Mouse (Mus musculus): ENCODE measurements around the gene Trove2. TPM values are rescaled to one million over a fixed set of nuclear protein-coding genes. Genes with fewer than 3 reads are reported as not detected.

Gene Trove2
- polyA plus RNA-seq, 1 experiment from 2014 or later = 29.0 TPM

GRCm38 (mm10) chr1:143770444-143771109 lies 6.3 kb downstream of the Trove2 start:
- ATAC-seq (ENCODE audit: low FRiP score, low read depth) = no peak
- Histone ChIP-seq H3K4me2 (no peak overlapping the region), H3K4me3 (no peak overlapping the region), H3K9me3 (no peaks in the 10 kb centered on the region), H3K36me3 (peaks cover 30% of the 10 kb centered on the region), H3K27ac (replicated peaks) (no peak overlapping the region), H3K9ac (no peak overlapping the region), H3K27me3 (no peaks in the 10 kb centered on the region), H3K4me1 (replicated peaks) (peaks cover 23% of the 10 kb centered on the region)
- WGBS = 48% methylated on average over 20 of the region's 20 CpGs

DNA sequence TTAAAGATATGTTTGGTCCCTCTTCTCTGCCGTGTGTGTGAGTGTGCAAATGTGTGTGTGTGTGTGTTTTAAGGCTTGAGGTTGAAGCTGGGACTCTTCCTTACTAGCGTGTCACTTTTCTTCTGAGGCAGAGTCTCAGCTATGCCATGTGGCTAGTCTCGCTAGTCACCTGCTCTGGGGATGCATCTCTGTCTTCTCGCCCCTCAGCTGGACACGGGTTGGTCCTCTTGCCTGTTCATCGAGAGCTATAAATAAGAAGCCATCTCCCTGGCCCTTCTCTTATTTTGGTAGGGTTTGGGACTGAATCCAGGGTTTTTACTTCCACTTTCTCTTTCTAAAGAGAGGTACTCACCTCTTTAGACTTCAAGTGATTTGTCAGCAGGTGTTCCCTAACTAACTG lies 10.6 kb downstream of the Trove2 start:
- Histone ChIP-seq H3K4me1 (replicated peaks) (no peaks in the 10 kb centered on the region), H3K36me3 (peaks cover 49% of the 10 kb centered on the region)

DNA sequence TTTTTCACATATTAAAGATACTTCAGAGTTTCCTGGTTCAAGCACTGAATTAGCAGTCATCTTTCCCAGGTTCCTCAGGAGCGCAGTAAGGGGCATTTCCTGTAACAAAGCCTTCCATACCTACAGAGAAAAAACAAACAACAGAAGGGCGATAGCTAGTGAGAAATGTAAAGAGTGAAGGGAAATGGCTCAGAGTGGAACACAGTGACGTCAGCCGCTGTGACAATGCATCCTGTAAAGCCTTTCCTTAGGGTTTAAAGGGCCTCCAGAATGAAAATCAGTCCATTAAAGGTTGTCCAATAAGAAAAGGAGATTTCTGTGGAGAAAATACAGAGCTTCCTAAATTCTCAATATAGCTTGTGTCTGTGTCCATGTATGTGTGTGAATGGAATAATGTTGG lies 11.1 kb downstream of the Trove2 start:
- Histone ChIP-seq H3K9ac (no peak overlapping the region), H3K27me3 (no peaks in the 10 kb centered on the region), H3K4me3 (no peak overlapping the region), H3K4me2 (no peak overlapping the region), H3K9me3 (no peaks in the 10 kb centered on the region), H3K4me1 (replicated peaks) (no peaks in the 10 kb centered on the region), H3K36me3 (peaks cover 53% of the 10 kb centered on the region), H3K27ac (replicated peaks) (no peak overlapping the region)
- no peak for ATAC-seq (ENCODE audit: low FRiP score, low read depth)
- WGBS = 90% methylated on average over 4 of the region's 4 CpGs

More for the DNA sequence above, 10.6 kb downstream of the Trove2 start:
- no peak overlapping the region for H3K27ac ChIP-seq (replicated peaks)
- no peaks in the 10 kb centered on the region for H3K27me3 ChIP-seq
- H3K9me3 ChIP-seq = no peaks in the 10 kb centered on the region
- WGBS = 87% methylated on average over 6 of the region's 6 CpGs
- ATAC-seq (ENCODE audit: low FRiP score, low read depth) = no peak
- H3K4me3 ChIP-seq = no peak overlapping the region
- no peak overlapping the region for H3K4me2 ChIP-seq
- no peak overlapping the region for H3K9ac ChIP-seq

DNA sequence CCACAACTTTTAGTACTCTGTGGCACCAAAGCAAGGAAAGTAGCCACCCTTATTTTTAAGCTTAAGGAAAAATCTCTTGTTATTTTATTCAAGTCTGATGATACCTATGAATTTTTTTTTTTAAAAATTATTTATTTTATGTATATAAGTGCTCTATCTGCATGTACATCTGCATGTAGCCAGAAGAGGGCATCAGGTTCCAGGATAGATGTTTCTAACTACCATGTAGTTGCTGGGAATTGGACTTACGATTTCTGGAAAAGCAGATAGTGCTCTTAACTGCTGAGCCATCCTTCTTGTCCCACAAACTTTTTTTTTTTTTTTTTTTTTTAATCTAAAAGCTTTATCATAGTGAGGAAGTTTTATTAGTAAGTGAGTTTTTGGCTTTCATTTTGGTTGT lies 12.4 kb downstream of the Trove2 start:
- 63% methylated on average over 1 of the region's 1 CpGs for WGBS
- Histone ChIP-seq H3K27ac (replicated peaks) (no peak overlapping the region), H3K4me3 (no peak overlapping the region), H3K9ac (no peak overlapping the region), H3K27me3 (no peaks in the 10 kb centered on the region), H3K4me2 (no peak overlapping the region), H3K9me3 (no peaks in the 10 kb centered on the region), H3K4me1 (replicated peaks) (no peaks in the 10 kb centered on the region), H3K36me3 (peaks cover 54% of the 10 kb centered on the region)
- ATAC-seq (ENCODE audit: low FRiP score, low read depth) = no peak

DNA sequence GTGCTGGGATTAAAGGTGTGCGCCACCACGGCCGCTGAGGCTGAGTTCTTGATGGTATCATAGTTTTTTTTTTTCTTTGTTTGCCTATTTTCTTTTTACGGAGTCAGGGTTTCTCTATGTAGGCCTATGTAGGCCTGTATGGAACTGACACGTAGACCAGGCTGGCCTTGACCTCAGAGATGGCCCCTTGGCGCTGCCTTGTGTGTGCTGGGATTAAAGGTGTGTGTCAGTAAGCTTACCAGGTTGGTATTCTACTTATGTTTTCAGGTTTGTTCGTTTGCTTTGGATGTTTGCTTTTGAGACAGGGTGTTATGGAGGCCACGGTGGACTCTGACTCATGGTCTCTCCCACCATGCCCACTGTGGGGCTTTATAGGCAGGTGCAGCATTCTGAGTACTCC lies 14.7 kb downstream of the Trove2 start:
- no peak overlapping the region for H3K27ac ChIP-seq (replicated peaks)
- peaks cover 68% of the 10 kb centered on the region for H3K36me3 ChIP-seq
- no peaks in the 10 kb centered on the region for H3K27me3 ChIP-seq
- H3K4me2 ChIP-seq = no peak overlapping the region
- WGBS = 96% methylated on average over 8 of the region's 8 CpGs
- H3K9ac ChIP-seq = no peak overlapping the region
- H3K9me3 ChIP-seq = no peaks in the 10 kb centered on the region
- H3K4me3 ChIP-seq = no peak overlapping the region
- H3K4me1 ChIP-seq (replicated peaks) = no peaks in the 10 kb centered on the region
- no peak for ATAC-seq (ENCODE audit: low FRiP score, low read depth)

- no peak overlapping the region for H3K4me2 ChIP-seq
- peaks cover 38% of the 10 kb centered on the region for H3K36me3 ChIP-seq
- no peak overlapping the region for H3K27ac ChIP-seq (replicated peaks)
- H3K9me3 ChIP-seq = no peaks in the 10 kb centered on the region
- 92% methylated on average over 10 of the region's 10 CpGs for WGBS
- H3K4me1 ChIP-seq (replicated peaks) = peaks cover 4% of the 10 kb centered on the region; the same call in 1 of the 2 replicates
- H3K27me3 ChIP-seq = no peaks in the 10 kb centered on the region
- no peak for ATAC-seq (ENCODE audit: low FRiP score, low read depth)
- no peak overlapping the region for H3K4me3 ChIP-seq
- H3K9ac ChIP-seq = no peak overlapping the region
Measured at GRCm38 (mm10) chr1:143745871-143746270, 31.0 kb downstream of the Trove2 start.

DNA sequence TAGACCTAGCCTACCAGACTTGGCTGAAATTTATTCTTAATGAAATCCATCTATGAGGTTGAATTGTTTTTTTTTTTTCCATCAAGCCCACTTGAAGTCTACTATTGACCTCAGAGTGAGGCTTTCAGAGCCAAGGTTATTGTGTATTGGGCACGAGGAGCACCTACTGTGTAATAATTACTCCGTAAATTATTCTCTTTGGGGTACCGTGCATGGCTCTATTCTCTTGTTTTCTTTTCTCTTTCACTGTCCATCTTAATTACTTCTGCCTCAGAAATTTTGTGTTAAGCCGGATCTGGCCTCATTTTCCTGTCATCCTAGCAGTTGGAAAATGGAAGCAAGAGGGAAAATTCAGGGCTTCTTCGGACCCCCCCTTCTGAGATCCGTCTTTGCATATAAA lies 34.7 kb downstream of the Trove2 start:
- WGBS = 34% methylated on average over 6 of the region's 6 CpGs
- H3K9ac ChIP-seq = no peak overlapping the region
- no peaks in the 10 kb centered on the region for H3K27me3 ChIP-seq
- no peak for ATAC-seq (ENCODE audit: low FRiP score, low read depth)
- H3K4me1 ChIP-seq (replicated peaks) = peaks cover 12% of the 10 kb centered on the region
- no peak overlapping the region for H3K4me3 ChIP-seq
- no peak overlapping the region for H3K27ac ChIP-seq (replicated peaks)
- no peaks in the 10 kb centered on the region for H3K9me3 ChIP-seq
- H3K4me2 ChIP-seq = no peak overlapping the region
- H3K36me3 ChIP-seq = peaks cover 30% of the 10 kb centered on the region

- no peak overlapping the region for H3K9ac ChIP-seq
- WGBS = 88% methylated on average over 5 of the region's 5 CpGs
Measured at GRCm38 (mm10) chr1:143741331-143741730, 35.5 kb downstream of the Trove2 start.

DNA sequence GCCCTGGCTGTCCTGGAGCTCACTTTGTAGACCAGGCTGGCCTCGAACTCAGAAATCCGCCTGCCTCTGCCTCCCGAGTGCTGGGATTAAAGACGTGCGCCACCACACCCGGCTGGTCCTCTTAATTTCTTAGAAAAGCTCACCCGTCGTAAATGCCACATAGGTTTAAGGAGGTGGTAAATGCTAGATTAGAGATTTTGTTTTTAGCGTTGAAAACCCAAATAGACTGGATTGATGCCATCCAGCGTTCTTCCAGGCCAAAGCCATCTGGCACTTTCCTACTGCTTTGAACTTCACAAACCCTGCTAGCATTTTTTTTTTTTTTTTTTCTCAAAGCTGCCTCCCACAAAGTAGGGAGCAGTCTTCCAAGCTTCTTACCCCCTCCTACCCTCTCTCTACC lies 36.3 kb downstream of the Trove2 start:
- Histone ChIP-seq H3K4me3 (peak overlapping the region; percentile 75; the same call in 1 of the 2 replicates), H3K36me3 (peaks cover 17% of the 10 kb centered on the region), H3K27me3 (no peaks in the 10 kb centered on the region), H3K9me3 (no peaks in the 10 kb centered on the region), H3K4me1 (replicated peaks) (peaks cover 12% of the 10 kb centered on the region), H3K27ac (replicated peaks) (no peak overlapping the region), H3K9ac (no peak overlapping the region), H3K4me2 (peak overlapping the region; percentile 63)
- ATAC-seq (ENCODE audit: low FRiP score, low read depth) = no peak
- WGBS = 88% methylated on average over 10 of the region's 10 CpGs

More at GRCm38 (mm10) chr1:143741331-143741730, 35.5 kb downstream of the Trove2 start:
- Histone ChIP-seq H3K4me1 (replicated peaks) (peaks cover 12% of the 10 kb centered on the region), H3K27me3 (no peaks in the 10 kb centered on the region), H3K36me3 (peaks cover 23% of the 10 kb centered on the region), H3K27ac (replicated peaks) (no peak overlapping the region), H3K4me3 (no peak overlapping the region), H3K4me2 (no peak overlapping the region), H3K9me3 (no peaks in the 10 kb centered on the region)
- no peak for ATAC-seq (ENCODE audit: low FRiP score, low read depth)

DNA sequence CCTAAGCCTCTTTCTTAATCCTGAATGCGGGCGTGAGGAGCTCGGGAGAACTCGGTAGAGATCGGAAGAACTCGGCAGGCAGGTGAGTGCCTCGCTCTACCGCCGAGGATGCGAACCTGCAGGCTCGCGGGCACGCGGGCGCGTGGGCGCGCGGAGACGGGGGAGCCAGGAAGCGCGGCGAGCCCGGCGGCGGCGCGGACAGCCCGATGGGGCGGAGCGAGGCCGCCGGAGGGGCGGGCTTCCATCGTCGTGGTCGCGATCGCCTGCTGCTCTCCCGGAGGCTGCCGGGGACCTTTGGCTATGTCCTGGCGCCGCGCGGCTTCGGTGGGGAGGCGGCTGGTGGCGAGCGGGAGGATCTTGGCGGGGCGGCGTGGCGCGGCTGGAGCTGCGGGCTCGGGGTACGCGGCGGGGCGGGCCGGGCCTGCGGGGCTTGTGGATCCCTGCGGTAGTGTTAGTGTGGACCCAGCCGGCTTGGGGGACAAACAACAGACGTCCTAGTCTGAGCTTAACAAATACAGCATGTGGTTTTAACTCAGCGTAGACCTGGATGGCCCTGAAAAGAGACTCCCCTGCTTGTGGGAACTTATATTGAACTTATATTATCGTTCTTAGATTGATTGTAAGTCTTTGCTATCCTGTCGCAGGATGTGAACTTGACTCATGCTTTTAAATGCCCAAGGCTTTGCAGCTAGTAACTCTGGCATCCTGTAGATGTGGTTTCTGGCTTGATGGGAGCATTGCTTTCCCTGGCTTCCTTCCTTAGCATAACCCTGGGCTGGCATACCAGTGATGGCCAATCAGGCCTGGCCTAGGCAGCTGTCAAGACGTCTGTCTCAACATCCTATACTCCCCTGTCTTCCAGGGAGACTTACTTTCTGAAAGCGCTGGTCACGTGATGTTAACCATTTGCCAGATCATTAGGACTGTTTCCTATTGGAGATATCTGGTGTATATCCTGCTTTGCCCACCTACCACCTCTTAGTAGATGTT lies 37.2 kb downstream of the Trove2 start:
- Histone ChIP-seq H3K9ac (peak overlapping the region; percentile 82), H3K4me1 (replicated peaks) (peaks cover 12% of the 10 kb centered on the region), H3K4me2 (peak overlapping the region; percentile 63), H3K27me3 (no peaks in the 10 kb centered on the region), H3K36me3 (peaks cover 10% of the 10 kb centered on the region), H3K27ac (replicated peaks) (peak overlapping the region; percentile 93), H3K4me3 (peak overlapping the region; percentile 75), H3K9me3 (no peaks in the 10 kb centered on the region)
- ATAC-seq (ENCODE audit: low FRiP score, low read depth) = peak; percentile 95
- WGBS = 1% methylated on average over 51 of the region's 71 CpGs

GRCm38 (mm10) chr1:143738811-143739210 lies 38.1 kb downstream of the Trove2 start:
- WGBS = 22% methylated on average over 11 of the region's 11 CpGs
- ATAC-seq (ENCODE audit: low FRiP score, low read depth) = peak; percentile 20
- no peaks in the 10 kb centered on the region for H3K9me3 ChIP-seq

GRCm38 (mm10) chr1:143733914-143734410 lies 42.9 kb downstream of the Trove2 start:
- Histone ChIP-seq H3K4me2 (no peak overlapping the region), H3K9ac (no peak overlapping the region), H3K4me1 (replicated peaks) (no peaks in the 10 kb centered on the region), H3K36me3 (no peaks in the 10 kb centered on the region), H3K27ac (replicated peaks) (no peak overlapping the region), H3K9me3 (no peaks in the 10 kb centered on the region), H3K4me3 (no peak overlapping the region), H3K27me3 (no peaks in the 10 kb centered on the region)
- ATAC-seq (ENCODE audit: low FRiP score, low read depth) = no peak
- 76% methylated on average over 5 of the region's 5 CpGs for WGBS

More at GRCm38 (mm10) chr1:143738811-143739210, 38.1 kb downstream of the Trove2 start:
- Histone ChIP-seq H3K4me1 (replicated peaks) (peaks cover 12% of the 10 kb centered on the region), H3K27me3 (no peaks in the 10 kb centered on the region), H3K4me2 (peak overlapping the region; percentile 63), H3K36me3 (peaks cover 6% of the 10 kb centered on the region), H3K9ac (peak overlapping the region; percentile 82), H3K4me3 (peak overlapping the region; percentile 75), H3K27ac (replicated peaks) (peak overlapping the region; percentile 93)
